ENCODE assay signal across 9 mouse cellular contexts in genomic region chr4:47151553-47152183, GRCm38 (mm10). TPM values are rescaled to one million over a fixed set of nuclear protein-coding genes. Genes with fewer than 3 reads are reported as not detected.
DNase-seq lines count a peak whose midpoint lies in the region; ATAC-seq and TF ChIP-seq lines count a peak whose summit lies in the region.
"Had no signal": no experiment of that assay in that cellular context is flagged by ENCODE, and none has a peak within 500 bp of the region (broad histone marks: within the 10 kb centered on the region; RNA-seq: fewer than 3 reads in every experiment).

No protein-coding gene starts in this region.

- no peaks in the 10 kb centered on the region for H3K27me3 ChIP-seq in heart, adult 2 months (ENCODE audit: control insufficient read depth, insufficient read depth, low read length)
- no peaks in the 10 kb centered on the region for H3K27me3 ChIP-seq in testis, adult 2 months (ENCODE audit: control insufficient read depth, insufficient read depth, low read length)
- no peaks in the 10 kb centered on the region for H3K27me3 ChIP-seq in forebrain, embryonic 13.5 days

- no peak for ATAC-seq in forebrain, embryonic 13.5 days

- no peak for TF ChIP-seq CTCF in heart, adult 2 months (IDR thresholded peaks at IDR 0.05)
- TF ChIP-seq CTCF in testis, adult 2 months (IDR thresholded peaks at IDR 0.05; ENCODE audit: control insufficient read depth, insufficient read depth, insufficient replicate concordance, low read depth, low read length) = no peak

- intact Hi-C loops in heart, adult 2 months (cut with DNase I) = loop anchor here (2.0 to 5.0 kb wide), 2 partner anchors 27 to 81 kb away; no protein-coding TSS in a partner anchor

- no peaks in the 10 kb centered on the region for H3K36me3 ChIP-seq in heart, adult 2 months (ENCODE audit: control insufficient read depth, insufficient read depth, low read length)
- H3K36me3 ChIP-seq in testis, adult 2 months (ENCODE audit: control insufficient read depth, insufficient read depth, low read length) = no peaks in the 10 kb centered on the region
- no peaks in the 10 kb centered on the region for H3K36me3 ChIP-seq in forebrain, embryonic 13.5 days (ENCODE audit: poor library complexity, severe bottlenecking)

- H3K4me2 ChIP-seq in forebrain, embryonic 13.5 days = no peak overlapping the region

- peak; percentile 21; the same call in 1 of the 2 replicates for TF ChIP-seq EP300 in heart, adult 2 months (IDR thresholded peaks at IDR 0.05; ENCODE audit: insufficient read depth, low read depth, low read length)

- peak overlapping the region; percentile 52 for H3K27ac ChIP-seq in heart, adult 2 months
- peak overlapping the region; percentile 65 for H3K27ac ChIP-seq in testis, adult 2 months (ENCODE audit: control insufficient read depth, insufficient read depth, low read depth, low read length)
- no peak overlapping the region for H3K27ac ChIP-seq in forebrain, embryonic 13.5 days

- H3K9me3 ChIP-seq in forebrain, embryonic 13.5 days (replicated peaks) = no peaks in the 10 kb centered on the region

- no peak overlapping the region for H3K4me3 ChIP-seq in heart, adult 2 months
- no peak overlapping the region for H3K4me3 ChIP-seq in testis, adult 2 months (ENCODE audit: control insufficient read depth, low read depth, low read length)
- H3K4me3 ChIP-seq in forebrain, embryonic 13.5 days = no peak overlapping the region
- H3K4me3 ChIP-seq: megakaryocyte, embryonic 14.5 days had no signal

- no peaks in the 10 kb centered on the region for H3K79me2 ChIP-seq in heart, adult 2 months (replicated peaks; ENCODE audit: control insufficient read depth, insufficient read depth, low read length)

- no peak overlapping the region for H3K9ac ChIP-seq in heart, adult 2 months (ENCODE audit: low read depth, low read length)
- no peak overlapping the region for H3K9ac ChIP-seq in forebrain, embryonic 13.5 days

- DNase-seq in kidney, adult 18-20 months = peak; percentile 16
- no peak for DNase-seq in kidney, adult 11 months
- peak; percentile 60 to 70 for DNase-seq in heart, adult 2 months
- DNase-seq in kidney, postnatal 25 days = peak; percentile 51 to 63
- no peak for DNase-seq in left cerebral cortex, adult 9 months (ENCODE audit: low spot score in 2 of 2)
- no peak for DNase-seq in cerebellum, adult 11 months

- 29% methylated on average over 8 of the region's 8 CpGs for WGBS in heart, adult 2 months
- 68% methylated on average over 8 of the region's 8 CpGs for WGBS in forebrain, embryonic 13.5 days

- TF ChIP-seq POLR2A in heart, adult 2 months (IDR thresholded peaks at IDR 0.05; ENCODE audit: insufficient read depth, low read depth, low read length) = no peak
- TF ChIP-seq POLR2A in testis, adult 2 months (IDR thresholded peaks at IDR 0.05; ENCODE audit: control insufficient read depth, low read depth, low read length) = no peak

- H3K4me1 ChIP-seq in heart, adult 2 months (ENCODE audit: control insufficient read depth, insufficient read depth, low read length) = peaks cover 20% of the 10 kb centered on the region
- peaks cover 4% of the 10 kb centered on the region for H3K4me1 ChIP-seq in testis, adult 2 months (ENCODE audit: control insufficient read depth, insufficient read depth, low read length)
- no peaks in the 10 kb centered on the region for H3K4me1 ChIP-seq in forebrain, embryonic 13.5 days

RNA-seq across cellular contexts. Expression of gene Col15a1, which starts 56.3 kb away (rescaled TPM):
- 10 to 100 TPM; 36.9 to 86.4 TPM for total RNA-seq in heart, adult 2 months (2021)
- 97.6 and 161 TPM in 2 replicates for polyA plus RNA-seq in heart, adult 2 months (2012; rRNA removed)
- 30.0 and 34.7 TPM in 2 replicates for polyA plus RNA-seq in testis, adult 2 months (2012; rRNA removed)
- 2.3 and 2.4 TPM in 2 replicates for polyA plus RNA-seq in forebrain, embryonic 13.5 days (2015; fragmentation: Nextera tagmentation; extraction: Ambion mirVana)

RNA-seq across cellular contexts. Expression of gene Galnt12, which starts 60.0 kb away (rescaled TPM):
- under 1 TPM; 0.16 to 0.27 TPM for total RNA-seq in heart, adult 2 months (2021)
- polyA plus RNA-seq in heart, adult 2 months (2012; rRNA removed) = 0.72 and 0.85 TPM in 2 replicates
- 2.0 and 2.4 TPM in 2 replicates for polyA plus RNA-seq in testis, adult 2 months (2012; rRNA removed)
- 1.2 and 1.7 TPM in 2 replicates for polyA plus RNA-seq in forebrain, embryonic 13.5 days (2015; fragmentation: Nextera tagmentation; extraction: Ambion mirVana)

Comparison
In these comparisons a context has a peak if more than half of its experiments do, and no peak if none do; other contexts are left out.
1. DNase-seq: peak in kidney, adult 18-20 months (single experiment), heart, adult 2 months (2 of 2) and kidney, postnatal 25 days (2 of 2); none in kidney, adult 11 months (single experiment), left cerebral cortex, adult 9 months (0 of 2) and cerebellum, adult 11 months (single experiment).